Mouse (Mus musculus) CH12.LX (cell line): ENCODE measurements around the gene Gm42421.

Source experiments
- CHD1 ChIP-seq: IDR thresholded peaks from 2 replicates; pipeline ENCODE4 v1.6.1; 2012; ENCODE audit warnings: low read depth, low read length, improper control_type of control experiment, inconsistent platforms
- CTCF ChIP-seq, 2 experiments: IDR thresholded peaks in 1 of 2; conservative IDR thresholded peaks in 1 of 2; 2 replicates each; pipeline ENCODE4 v1.5.1; 2011 to 2012; ENCODE audit warnings: low read depth in 2 of 2, low read length in 2 of 2, improper control_type of control experiment in 1 of 2, inconsistent platforms in 1 of 2, mild to moderate bottlenecking in 1 of 2, moderate library complexity in 1 of 2
- E2F4 ChIP-seq: IDR thresholded peaks from 2 replicates; pipeline ENCODE4 v1.6.1; 2011; ENCODE audit warnings: low read depth, low read length, improper control_type of control experiment; ENCODE audit not compliant: insufficient replicate concordance
- EP300 ChIP-seq: IDR thresholded peaks from 2 replicates; pipeline ENCODE4 v1.6.1; 2011; ENCODE audit warnings: low read length, improper control_type of control experiment
- HCFC1 ChIP-seq: IDR thresholded peaks from 2 replicates; pipeline ENCODE4 v1.6.1; 2012; ENCODE audit warnings: low read depth, mild to moderate bottlenecking, inconsistent platforms, low read length, improper control_type of control experiment
- MAFK ChIP-seq: IDR thresholded peaks from 2 replicates; pipeline ENCODE4 v1.6.1; 2011; ENCODE audit warnings: low read length, improper control_type of control experiment; ENCODE audit not compliant: insufficient replicate concordance
- MYC ChIP-seq: IDR thresholded peaks from 2 replicates; pipeline ENCODE4 v1.6.1; 2011; ENCODE audit warnings: low read depth, mild to moderate bottlenecking, improper control_type of control experiment, low read length
- NRF1 ChIP-seq: IDR thresholded peaks from 2 replicates; pipeline ENCODE4 v1.6.1; 2014; ENCODE audit warnings: low read depth, mild to moderate bottlenecking, inconsistent platforms, low read length, improper control_type of control experiment, moderate library complexity
- POLR2A ChIP-seq: IDR thresholded peaks from 2 replicates; pipeline ENCODE4 v1.6.1; 2011; ENCODE audit warnings: low read depth, mild to moderate bottlenecking, improper control_type of control experiment, low read length
- POLR2AphosphoS2 ChIP-seq: IDR thresholded peaks from 2 replicates; pipeline ENCODE4 v1.6.1; 2011; ENCODE audit warnings: low read depth, low read length, improper control_type of control experiment
- RAD21 ChIP-seq: IDR thresholded peaks from 2 replicates; pipeline ENCODE4 v1.6.1; 2011; ENCODE audit warnings: low read depth, mild to moderate bottlenecking, low read length, improper control_type of control experiment, moderate library complexity

- TF ChIP-seq HCFC1 = no peak
- no peak for TF ChIP-seq RAD21
- no peak for TF ChIP-seq E2F4
- TF ChIP-seq POLR2A = no peak
- TF ChIP-seq EP300 = no peak
- no peak for TF ChIP-seq MYC
- TF ChIP-seq CTCF (conservative IDR thresholded peaks at IDR 0.05 in 1 of 2, IDR thresholded peaks at IDR 0.05 in 1 of 2; ENCODE audit: low read depth in 2 of 2, low read length in 2 of 2) = no peak
- no peak for TF ChIP-seq POLR2AphosphoS2
- TF ChIP-seq CHD1 = no peak
- TF ChIP-seq MAFK = no peak
- no peak for TF ChIP-seq NRF1
Measured at GRCm38 (mm10) chr5:143976232-143976631, 48.3 kb downstream of the Gm42421 start.
